Mouse (Mus musculus): ENCODE data around the gene Muc5b.

DNA sequence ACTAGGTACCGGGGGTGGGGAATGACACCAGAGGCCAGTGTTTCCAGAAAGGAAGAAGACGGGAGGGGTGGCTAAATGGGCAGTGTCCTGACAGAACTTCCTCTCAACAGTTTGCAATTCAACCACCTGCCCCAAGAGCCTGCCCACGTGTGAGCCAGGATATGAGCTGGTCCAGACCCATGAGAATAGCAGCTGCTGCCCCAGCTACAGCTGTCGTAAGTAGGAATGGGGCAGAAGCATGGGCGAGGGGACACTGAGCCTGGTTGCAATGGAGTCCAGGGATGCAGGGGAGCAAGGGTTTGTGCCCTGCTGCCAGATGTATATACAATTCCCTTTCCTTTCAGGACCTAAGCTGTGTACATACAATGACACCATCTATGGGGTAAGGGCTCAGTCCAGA, 30.8 kb downstream of the Muc5b start:
- no peak for TF ChIP-seq POLR2A (IDR thresholded peaks at IDR 0.05; ENCODE audit: low read depth, low read length)
- TF ChIP-seq CTCF (IDR thresholded peaks at IDR 0.05; ENCODE audit: extremely low read depth, insufficient read length, insufficient replicate concordance, low read depth, low read length): no peak

Data from small intestine, adult 2 months (tissue).